Mouse (Mus musculus): ENCODE measurements around the gene Nop53. TPM values are rescaled to one million over a fixed set of nuclear protein-coding genes. Genes with fewer than 3 reads are reported as not detected.

The Nop53 gene
- total RNA-seq (2021), result 100 to 1,000 TPM; 118 to 133 TPM

DNA sequence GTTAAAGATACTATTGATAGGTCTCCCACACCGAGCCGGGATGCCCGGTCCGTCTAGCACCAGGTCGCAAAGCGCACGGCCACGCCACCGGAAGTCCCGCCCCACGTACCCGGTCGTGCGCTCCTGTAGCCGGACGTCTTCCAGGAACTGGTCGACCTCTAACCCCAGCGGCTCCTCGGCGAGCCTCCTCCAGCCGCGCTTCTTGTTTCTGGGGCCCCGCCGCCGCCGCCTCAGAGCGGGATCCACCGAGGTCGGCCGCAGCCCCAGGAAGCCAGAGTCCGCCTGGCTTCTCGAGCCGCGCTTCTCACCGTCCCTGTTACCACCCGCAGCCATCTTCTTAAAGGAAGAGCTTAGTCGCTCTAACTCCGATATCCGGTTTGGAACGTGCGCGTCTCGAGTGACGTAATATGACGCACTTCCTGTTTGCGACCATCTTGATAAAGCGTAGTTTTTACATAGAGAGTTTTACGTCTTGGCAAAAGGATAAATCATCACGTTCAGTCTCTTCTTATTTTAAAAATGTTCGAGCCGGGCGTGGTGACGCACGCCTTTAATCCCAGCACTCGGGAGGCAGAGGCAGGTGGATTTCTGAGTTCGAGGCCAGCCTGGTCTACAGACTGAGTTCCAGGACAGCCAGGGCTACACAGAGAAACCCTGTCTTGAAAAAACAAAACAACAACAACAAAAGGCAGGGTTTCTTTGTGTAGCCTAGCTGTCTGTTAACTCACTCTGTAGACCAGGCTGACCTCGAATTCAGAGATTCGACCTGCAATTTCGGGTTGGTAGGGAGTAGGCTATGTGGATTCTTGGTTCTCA lies at the start of gene Nop53:
Gene Nop53, minus strand, starts transcription at position 354 of the 816 bp plus-strand sequence.
- DNase-seq (ENCODE audit: extremely low spot score in 1 of 2, low spot score in 1 of 2), result peak; percentile 85 to 97

DNA sequence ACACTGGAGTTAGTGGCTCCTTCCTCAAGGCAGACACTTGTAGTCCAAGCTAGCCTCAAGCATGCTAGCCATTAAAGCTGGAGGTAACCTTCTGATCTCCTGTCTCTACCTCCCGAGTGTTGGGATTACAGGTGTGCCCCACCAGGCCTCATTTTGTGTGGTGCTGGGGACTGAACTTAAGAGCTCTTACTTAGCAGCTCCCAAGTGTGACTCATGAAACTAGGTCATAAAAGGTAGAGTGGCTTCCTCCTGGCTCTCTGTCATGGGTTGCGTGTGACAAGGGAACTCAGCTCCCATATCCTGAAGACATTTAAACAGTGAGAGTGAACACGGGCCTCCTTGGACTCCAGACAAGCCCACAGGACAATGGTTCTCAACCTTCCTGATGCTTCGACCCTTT lies 47.9 kb upstream of the Nop53 start:
- DNase-seq (ENCODE audit: extremely low spot score in 1 of 2, low spot score in 1 of 2), result no peak

DNA sequence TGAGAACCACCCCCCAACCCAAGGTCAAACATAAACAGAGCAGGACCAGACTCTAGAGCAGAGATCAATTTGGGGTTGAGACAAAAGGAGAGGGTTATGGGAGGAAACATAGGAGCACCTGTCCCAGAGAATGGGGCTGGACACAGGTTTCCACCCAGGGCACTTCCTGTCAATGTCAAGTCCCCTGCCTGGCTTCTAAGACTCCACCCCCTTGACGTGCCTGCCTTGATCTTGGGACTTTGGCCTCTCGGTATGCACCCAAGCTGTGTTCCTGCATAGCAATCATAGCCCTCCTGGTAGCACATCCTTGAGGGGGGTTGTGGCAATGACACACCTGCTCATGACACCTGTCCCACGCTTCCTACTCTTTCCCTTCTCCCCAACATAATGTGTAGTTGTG lies 47.3 kb upstream of the Nop53 start:
- DNase-seq (ENCODE audit: extremely low spot score in 1 of 2, low spot score in 1 of 2), result no peak

DNA sequence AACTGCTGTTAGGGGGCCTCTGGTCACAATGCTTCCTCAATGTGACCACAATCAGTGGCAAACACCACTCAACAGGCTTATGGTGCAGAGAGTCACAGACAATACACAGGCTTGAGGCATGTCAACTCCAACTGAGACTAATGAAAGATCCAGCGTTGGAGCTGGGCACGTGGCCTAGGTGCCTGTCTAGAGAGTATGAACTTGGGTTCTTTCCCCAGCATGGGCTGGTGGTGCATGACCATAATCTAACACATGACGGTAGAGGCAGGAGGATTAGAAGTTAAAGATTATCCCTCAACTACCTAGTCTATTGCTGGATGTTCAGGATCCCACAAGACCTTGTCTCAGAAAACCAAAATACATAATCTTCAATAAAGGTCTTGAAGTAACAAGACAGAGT lies 45.9 kb upstream of the Nop53 start:
- no peak for DNase-seq (ENCODE audit: extremely low spot score in 1 of 2, low spot score in 1 of 2)

DNA sequence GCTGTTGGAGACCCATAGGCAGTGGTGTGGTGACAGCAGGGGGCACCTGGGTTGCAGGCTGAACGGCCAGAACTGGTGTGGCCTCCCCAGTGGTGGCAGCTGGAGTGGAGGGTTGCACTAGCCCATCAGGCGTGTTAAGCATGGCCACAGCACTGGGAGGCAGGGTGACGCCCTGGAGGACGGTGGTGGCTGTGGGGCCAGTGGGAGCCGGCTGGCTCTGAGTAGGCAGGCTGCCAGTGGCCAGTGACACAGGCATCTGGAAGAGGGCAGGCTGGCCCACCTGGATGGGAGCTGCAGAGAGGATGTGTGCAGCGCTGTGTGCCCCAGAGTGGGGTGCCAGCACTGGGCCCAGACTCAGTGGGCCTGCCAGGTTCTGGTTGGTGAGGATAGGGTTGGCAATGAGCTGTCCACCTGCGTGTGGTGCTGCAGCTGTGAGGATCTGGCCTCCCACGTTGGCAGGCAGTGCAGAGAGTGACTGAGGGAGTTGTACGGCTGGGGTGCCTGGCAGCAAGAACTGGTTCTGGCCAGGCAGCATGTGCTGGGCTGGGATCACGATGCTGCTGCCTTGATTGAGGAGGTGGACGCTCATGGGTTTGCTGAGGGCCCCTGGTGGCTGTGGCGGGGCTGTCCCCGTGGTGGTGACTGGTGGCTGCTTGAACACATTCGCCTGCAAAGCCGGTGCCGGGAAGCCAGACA lies 41.9 kb upstream of the Nop53 start:
- DNase-seq (ENCODE audit: extremely low spot score in 1 of 2, low spot score in 1 of 2), result no peak

DNA sequence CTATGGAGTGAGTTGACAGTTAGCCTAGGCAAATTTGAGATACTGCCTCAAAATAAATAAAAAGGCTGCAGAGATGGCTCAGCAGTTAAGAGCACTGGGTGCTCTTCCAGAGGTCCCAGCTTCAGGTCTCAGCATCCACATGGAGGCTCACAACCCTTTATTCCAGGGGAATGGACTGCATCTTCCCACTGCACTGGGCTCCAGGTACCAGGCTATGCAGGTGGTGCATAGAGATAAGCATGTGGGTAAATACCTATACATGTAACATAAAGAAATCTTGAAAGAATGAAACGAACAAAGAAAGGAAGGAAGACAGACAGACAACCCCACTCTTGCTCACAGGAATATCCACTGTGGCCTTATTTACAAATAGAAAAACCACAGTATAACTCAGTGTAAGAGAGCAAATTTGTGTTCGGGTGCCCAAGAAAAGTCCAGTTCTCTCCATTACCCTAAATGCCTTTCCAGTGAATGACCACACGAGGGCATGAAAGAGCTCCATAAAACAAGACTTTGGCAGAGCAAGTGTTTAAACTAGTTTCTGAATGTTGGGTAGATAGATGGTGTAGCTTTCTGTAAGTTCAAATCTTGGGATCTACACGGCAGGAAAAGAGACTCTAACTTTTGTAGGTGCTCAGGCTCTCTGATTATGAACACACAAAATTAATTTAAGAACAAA lies 37.0 kb upstream of the Nop53 start:
- DNase-seq (ENCODE audit: extremely low spot score in 1 of 2, low spot score in 1 of 2), result no peak

DNA sequence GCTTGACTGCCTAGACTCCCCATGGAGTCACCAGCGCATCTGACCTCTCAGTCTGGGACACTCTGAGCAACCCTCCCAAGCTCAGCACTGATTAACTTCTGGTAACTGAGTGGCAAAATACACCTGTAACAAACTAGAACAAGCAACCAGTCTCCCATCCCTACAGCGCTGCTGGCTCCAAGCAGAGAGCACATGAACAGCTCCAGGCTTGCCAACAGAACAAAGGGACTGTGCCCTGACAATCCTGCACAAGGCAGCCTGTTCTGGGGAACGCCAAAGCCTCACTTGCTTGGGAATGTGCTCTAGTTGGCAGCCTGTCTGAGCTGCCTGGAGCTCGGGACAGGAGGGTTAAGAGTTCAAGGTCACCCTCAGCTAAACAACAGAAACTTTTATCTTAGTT lies 35.7 kb upstream of the Nop53 start:
- no peak for DNase-seq (ENCODE audit: extremely low spot score in 1 of 2, low spot score in 1 of 2)

DNA sequence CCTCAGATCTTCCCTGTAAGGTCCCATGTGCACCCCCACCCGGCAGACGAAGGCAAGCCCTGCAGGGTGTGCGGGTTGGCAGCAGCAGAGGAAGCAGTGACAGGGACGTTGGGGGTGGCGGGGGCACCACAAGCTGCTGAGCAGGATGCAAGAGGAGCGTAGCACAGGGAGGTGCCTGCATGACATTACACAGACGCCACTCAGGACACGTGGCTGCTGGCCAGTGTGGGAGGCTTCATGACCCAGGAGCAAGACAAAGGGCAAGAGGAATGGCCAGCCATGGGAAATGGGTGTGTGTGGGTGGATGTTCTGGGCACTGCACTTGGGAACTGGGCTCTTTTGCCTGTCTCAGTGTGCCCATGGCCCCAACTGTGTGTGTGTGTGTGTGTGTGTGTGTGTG lies 34.4 kb upstream of the Nop53 start:
- DNase-seq (ENCODE audit: extremely low spot score in 1 of 2, low spot score in 1 of 2), result peak in 1 of 2 experiments; percentile 41

DNA sequence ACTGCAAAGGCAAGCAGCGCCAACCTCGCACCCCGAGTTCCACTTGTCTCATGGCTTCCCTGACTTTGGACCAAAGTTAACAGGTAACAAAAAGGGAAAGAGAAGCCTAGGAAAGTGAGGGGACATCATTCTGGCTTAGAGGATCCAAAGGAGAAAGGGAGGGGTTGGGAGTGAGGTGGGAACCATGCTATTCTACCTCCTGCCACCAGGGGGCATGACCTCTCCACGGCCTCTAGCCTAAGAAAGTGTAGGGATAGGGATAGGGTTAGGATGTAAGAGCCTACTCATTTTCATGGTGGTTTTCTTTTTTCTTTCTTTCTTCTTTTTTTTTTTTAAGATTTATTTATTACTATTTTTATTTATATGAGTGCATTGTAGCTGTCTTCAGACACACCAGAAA lies 30.0 kb upstream of the Nop53 start:
- DNase-seq (ENCODE audit: extremely low spot score in 1 of 2, low spot score in 1 of 2), result peak in 1 of 2 experiments; percentile 42

DNA sequence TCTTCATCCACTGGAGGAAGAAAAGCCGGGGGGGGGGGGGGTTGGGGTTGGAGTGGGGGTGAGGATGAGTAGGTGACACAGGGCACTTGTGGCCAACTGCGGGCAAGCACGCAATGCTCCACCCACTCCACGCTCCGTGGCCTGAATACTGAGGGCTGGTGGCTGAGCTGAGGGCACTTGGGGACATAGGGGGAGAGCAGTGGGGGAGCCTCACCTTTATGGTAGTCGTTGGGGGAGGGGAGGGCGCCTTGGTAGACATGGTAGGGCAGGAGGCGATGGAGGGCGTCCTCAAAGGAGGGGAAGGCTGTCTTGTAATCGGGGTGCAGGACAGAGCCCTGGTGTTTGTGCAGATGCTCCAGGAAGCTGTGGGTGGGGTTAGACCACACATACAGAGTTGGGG lies 29.6 kb upstream of the Nop53 start:
- DNase-seq (ENCODE audit: extremely low spot score in 1 of 2, low spot score in 1 of 2), result no peak

DNA sequence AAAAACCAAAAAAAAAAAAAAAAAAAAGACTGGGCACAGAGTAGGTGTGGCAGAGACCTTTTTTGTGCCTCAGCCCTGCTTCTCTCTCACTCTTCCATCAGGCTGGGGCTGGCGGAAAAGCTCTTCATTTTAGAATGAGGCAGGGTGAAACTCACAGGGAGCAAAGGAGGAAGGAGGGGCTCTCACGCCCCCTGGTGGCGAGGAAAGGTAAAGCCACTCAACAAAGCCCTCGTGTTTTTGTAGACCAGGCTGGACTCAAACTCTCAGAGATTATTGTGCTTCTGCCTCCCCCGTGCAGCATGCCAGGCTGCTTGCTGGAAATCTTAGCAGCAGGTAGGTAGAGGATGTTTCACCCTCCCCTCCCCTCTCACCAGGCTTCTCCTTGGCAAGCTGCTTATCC lies 28.8 kb upstream of the Nop53 start:
- peak; percentile 49 to 72 for DNase-seq (ENCODE audit: extremely low spot score in 1 of 2, low spot score in 1 of 2)

DNA sequence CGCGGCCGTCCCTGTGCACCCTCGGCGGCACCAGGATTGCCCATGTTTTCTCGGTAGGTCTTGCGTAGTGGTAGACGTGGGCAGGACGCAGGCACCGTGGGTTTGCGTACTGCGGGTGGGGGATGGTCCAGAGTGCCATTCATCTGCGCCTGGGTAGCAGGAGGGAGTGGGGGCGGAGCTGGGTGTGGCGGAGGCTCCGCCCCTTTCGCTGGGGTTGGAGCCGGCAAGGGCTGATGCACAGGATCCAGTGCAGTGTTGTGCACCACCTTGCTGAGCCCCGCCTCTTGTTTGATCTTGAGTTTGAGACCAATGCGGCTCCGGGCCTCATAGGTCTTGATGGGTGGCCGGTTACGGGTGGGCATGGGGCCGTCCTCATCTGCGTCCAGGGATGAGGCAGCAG lies 26.4 kb upstream of the Nop53 start:
- no peak for DNase-seq (ENCODE audit: extremely low spot score in 1 of 2, low spot score in 1 of 2)

DNA sequence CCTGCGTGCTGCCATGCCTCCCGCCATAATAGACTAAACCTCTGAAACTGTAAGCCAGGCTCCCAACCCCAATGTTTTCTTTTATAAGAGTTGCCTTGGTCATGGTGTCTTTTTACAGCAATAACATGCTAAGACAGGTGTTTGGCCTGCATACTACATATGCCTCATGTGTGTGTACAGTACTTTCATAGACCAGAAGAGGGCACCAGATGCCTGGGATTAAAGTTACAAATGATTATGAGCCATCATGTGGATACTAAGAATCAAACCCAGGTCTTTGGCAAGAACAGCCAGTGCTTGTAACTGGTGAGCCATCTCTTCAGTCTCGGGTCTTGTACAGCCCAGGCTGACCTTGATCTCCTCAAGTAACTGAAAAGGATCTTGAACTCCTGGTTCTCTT lies 23.8 kb upstream of the Nop53 start:
- DNase-seq (ENCODE audit: extremely low spot score in 1 of 2, low spot score in 1 of 2), result no peak

DNA sequence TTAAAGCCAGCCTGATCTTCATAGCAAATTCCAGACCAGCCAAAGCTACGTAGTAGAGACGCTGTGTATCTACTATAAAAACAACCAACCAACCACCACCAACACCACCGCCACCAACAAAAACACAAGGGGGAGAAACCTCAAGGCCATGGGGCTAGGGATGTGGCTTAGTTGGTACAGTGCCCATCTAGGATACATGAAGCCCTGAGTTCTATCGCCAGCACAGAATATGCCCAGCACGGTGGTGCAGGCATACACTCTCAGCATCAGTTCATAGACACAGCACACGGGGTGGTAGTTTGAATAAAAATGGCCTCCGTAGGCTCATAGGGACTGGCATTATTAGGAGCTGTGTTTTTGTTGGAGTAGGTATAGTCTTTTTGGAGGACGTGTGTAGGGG lies 22.4 kb upstream of the Nop53 start:
- no peak for DNase-seq (ENCODE audit: extremely low spot score in 1 of 2, low spot score in 1 of 2)

DNA sequence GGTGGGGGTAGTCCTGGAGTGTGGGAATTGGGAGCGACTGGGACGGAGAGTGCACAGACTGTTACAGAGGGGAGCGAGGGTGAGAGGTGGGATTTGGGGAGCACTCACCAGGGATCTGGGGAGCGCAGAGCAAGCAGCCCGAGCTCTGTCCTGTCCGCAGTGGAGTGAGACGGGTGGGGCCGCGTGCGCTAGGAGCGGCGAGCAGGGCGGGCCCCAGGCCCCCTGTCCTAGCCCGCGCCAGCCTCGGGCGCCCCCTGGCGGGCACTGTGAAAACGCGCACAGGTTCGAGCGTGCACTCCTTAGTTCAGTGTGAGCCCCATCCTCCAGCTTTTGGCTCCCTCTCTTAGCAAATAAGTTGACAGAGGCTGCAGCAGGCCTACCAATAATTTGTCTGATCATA lies 21.4 kb upstream of the Nop53 start, which contains the start of gene Ehd2:
Gene Ehd2, minus strand, starts transcription at position 256 of the 400 bp plus-strand sequence.
- DNase-seq (ENCODE audit: extremely low spot score in 1 of 2, low spot score in 1 of 2), result peak; percentile 56 to 71

DNA sequence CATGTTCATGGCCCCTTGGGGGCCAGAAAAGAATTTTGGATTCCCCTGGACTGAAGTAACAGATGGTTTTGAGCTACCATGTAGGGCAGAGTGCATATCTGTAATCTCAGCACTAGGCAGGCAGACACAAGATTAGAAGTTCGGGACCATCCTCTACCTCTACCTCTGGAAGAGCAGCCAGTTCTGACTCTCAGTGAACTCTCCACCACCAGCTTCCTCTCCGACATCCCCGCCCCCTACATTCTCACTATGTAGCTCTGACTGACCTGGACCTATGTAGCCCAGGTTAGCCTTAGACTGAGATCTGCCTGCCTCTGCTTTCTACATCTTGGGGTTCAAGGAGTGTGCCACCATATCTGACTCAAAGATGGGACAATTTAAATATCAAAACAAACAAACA lies 20.6 kb upstream of the Nop53 start:
- DNase-seq (ENCODE audit: extremely low spot score in 1 of 2, low spot score in 1 of 2), result no peak

DNA sequence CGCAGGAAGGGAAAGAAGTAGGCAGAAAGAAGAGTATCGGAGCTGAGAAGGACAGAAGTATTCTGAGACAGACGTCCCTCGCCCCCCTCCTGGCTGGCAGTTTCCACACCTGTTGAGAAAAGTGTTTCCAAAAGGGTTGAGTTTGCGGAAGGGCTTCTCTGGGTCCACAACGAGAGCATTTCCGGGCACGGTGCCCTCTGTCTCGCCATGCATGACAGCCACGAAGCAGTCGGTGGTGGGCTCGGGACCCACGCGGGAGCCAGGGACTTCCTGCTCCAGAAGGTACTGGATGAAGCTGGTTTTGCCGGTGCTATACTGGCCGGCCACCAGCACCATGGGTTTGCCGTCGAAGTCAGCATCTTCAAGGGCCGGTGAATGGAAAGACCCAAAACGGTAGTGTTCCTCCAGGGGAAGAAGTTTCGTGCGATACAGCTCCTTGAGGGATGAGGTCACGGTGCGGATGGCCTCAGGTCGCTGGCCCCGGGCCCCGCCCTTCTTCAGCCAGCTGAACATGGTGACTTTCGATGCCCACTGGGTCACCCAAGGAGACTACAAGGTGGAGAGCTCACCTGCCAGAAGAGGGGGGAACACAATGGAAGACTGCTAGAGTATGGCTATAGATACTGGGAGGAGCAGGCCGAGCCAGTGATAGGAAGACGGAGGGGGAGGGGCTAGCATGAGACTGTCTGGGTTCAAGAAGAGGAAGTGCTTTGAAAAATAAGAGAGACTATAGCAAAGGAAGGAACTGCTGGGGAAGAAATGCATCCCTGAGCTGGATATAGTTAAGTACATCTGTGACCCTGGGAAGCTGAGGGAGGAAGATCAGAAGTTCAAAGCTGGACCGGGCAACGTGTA lies 18.2 kb upstream of the Nop53 start:
- no peak for DNase-seq (ENCODE audit: extremely low spot score in 1 of 2, low spot score in 1 of 2)

DNA sequence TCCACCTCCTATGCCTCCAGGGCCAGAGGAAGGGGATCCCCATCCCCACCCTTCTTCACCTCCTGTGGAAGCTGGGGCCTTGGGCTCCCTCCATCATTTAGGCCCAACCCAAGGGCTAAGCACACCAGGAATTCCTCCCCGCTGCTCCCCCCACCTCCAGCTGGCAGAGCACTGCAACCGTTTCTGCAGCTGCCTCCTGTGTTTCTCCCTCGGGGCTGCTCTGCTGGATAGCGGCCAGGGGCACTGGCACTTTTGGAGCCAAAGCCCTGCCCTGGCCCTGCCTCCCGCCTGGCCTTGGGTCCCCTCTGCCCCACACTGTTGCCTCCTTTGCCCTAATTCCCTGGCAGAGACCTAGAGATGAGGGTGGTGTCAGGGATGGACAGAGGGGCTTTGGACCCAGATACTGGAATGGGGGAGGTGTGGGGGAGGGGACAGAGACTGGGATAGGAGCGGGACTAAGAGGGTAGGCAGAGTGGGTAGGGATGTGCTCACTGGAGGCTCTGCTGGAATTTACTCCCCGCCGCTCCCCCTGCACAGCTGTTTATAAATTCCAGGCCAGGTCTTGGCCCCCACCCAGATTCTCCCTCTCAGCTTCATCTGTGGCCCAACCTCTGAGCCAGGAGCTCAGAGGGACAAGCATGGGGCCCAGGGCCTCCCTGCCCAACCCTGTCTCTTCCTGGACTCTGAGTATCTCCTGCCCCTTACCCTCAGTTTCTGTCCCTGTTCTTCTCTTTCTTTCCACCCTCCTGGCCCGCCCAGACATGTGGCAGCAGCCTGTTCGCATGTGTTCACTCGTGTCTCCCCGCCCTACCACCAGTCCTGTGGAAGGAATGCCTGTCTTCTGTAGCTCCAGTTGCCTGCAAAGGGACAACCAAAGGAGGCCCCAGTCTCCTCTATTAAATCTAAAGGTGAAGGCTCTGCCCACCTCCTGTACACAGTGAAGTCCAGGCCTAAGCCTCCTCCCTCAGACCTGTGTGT lies 16.7 kb upstream of the Nop53 start:
- peak in 1 of 2 experiments; percentile 45 for DNase-seq (ENCODE audit: extremely low spot score in 1 of 2, low spot score in 1 of 2)

DNA sequence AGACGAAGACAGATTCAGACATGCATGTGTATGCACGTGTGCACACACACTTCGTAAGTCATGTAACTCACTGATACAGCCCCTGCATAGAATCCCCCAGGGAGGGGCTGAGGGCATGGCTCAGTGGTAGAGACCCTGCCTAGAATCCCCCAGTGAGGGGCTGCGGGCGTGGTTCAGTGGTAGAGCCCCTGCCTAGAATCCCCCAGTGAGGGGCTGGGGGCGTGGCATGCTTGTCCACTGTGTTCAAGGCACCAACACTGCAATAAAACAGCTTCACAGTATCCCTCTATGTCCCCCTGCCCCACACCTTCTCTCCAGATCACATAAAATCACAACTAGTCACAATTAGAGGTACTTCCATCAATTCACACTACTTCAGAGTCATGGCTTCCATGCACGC lies 15.9 kb upstream of the Nop53 start:
- DNase-seq (ENCODE audit: extremely low spot score in 1 of 2, low spot score in 1 of 2), result no peak

Measured in layer of hippocampus, postnatal 25 days (tissue).